Mouse (Mus musculus): ENCODE data around the gene Mrps18a. TPM values are rescaled to one million over a fixed set of nuclear protein-coding genes. Genes with fewer than 3 reads are reported as not detected.

Gene Mrps18a
- total RNA-seq, 2 experiments from 2014 or later, result 131 to 140 TPM

DNA sequence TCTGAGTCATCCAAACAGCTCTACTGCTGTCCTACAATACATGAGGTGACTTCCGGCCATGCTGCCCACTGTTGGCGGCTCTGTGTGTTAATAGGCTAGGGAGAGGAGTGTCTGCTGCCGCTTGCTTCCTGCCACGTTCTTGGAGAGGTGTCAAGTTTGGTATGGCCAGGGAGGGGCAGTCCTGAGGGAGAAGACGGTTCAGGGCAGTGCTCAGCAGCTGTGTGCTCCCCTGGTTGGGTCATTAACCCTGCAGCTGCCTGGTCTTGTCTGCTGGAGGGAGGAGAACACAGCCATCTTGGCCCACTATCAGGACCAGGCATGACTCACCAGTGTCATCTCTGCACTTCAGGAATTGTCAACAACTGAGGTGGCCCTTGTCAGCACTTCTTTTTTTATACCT is 57.5 kb downstream of the Mrps18a start:
- DNase-seq, result no peak
- intact Hi-C loops (cut with DNase I), result loop anchor here (10.0 kb wide), 1 partner anchor 604 kb away; the partner anchor contains the start of gene Slc35b2

DNA sequence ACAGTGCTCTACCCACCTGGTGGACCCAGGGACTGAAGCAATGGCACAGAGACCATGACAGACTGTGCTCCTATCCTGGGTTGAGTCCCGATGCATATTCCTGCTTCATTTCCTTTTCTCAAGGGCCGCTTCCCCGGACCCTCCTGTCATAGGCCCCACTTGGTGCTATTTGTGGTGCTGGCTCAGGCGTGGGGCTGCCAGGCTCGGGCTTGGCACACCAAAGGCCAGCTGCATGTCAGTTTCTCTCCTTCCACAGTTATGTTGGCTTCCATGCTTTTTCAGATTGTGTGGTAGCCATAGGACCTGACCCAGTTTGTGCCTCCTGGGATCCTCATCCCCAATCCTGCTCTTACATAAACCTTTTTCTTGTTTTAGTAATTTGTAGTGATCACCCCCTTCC is 58.0 kb downstream of the Mrps18a start:
- no peak for DNase-seq
- intact Hi-C loops (cut with DNase I), result loop anchor here (10.0 kb wide), 1 partner anchor 604 kb away; the partner anchor contains the start of gene Slc35b2

DNA sequence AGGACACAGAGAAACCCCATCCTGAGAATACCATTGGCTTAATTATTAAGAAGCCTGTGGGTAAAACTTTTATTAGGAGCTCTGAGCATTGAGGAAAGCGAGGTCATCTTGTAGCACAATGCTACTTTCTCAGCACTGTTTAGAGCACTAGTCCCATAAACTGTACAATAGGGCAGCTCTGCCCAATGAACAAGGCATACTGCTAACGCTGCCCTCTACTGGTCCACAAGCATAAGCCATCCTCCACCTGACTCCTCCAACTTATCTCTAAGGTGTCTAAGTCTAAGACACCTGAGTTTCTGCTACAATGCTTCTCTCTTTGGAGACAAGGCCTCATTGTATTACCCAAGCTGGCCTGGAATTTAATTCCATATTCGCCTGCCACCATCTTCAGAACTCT is 59.8 kb downstream of the Mrps18a start:
- intact Hi-C loops (cut with DNase I), result no loop called here
- DNase-seq, result no peak

Other genes with a start within 250 kb of the Mrps18a start
- gene Vegfa, start 78.6 kb upstream of the Mrps18a start, total RNA-seq (2021), result 100 to 1,000 TPM; 203 to 277 TPM
- 1 to 10 TPM in 1 of 2 experiments, under 1 TPM in 1; 0.94 to 1.4 TPM for gene Rsph9, start 33.2 kb downstream of the Mrps18a start, total RNA-seq (2021)
- 10 to 100 TPM; 21.0 to 21.8 TPM for gene Mad2l1bp, start 42.6 kb downstream of the Mrps18a start, total RNA-seq (2021)
- 10 to 100 TPM; 65.1 to 72.2 TPM for gene Gtpbp2, start 50.0 kb downstream of the Mrps18a start, total RNA-seq (2021)
- 10 to 100 TPM in 1 of 2 experiments, 1 to 10 TPM in 1; 8.5 to 10.3 TPM for gene Polh, start 91.7 kb downstream of the Mrps18a start, total RNA-seq (2021)
- 10 to 100 TPM; 20.8 to 21.7 TPM for gene Xpo5, start 91.8 kb downstream of the Mrps18a start, total RNA-seq (2021)
- 10 to 100 TPM; 22.2 to 25.1 TPM for gene Polr1c, start 137.1 kb downstream of the Mrps18a start, total RNA-seq (2021)
- 10 to 100 TPM; 83.3 to 86.2 TPM for gene Yipf3, start 137.1 kb downstream of the Mrps18a start, total RNA-seq (2021)
- gene Lrrc73, start 142.5 kb downstream of the Mrps18a start, total RNA-seq (2021), result under 1 TPM; 0.22 to 0.30 TPM
- gene Tjap1, start 172.0 kb downstream of the Mrps18a start, total RNA-seq (2021), result 10 to 100 TPM; 33.8 to 43.6 TPM
- under 1 TPM; 0.39 to 0.60 TPM for gene Dlk2, start 186.4 kb downstream of the Mrps18a start, total RNA-seq (2021)
- gene Abcc10, start 217.4 kb downstream of the Mrps18a start, total RNA-seq (2021), result 1 to 10 TPM; 3.8 to 4.9 TPM